Mouse (Mus musculus) heart, embryonic 14.5 days (tissue): ENCODE data around the gene Fgf18. TPM values are rescaled to one million over a fixed set of nuclear protein-coding genes. Genes with fewer than 3 reads are reported as not detected.

Experiments
- ATAC-seq: fragments of 200-750 bp; cut with Nextera tagmentation; 2 replicates; pipeline ENCODE4 v1.8.0; 2017; ENCODE audit warnings: low read depth, moderate TSS enrichment; ENCODE audit not compliant: insufficient number of reproducible peaks, insufficient read depth, low FRiP score
- H3K27ac ChIP-seq, 2 experiments: fragments of 200-500 bp in 1 of 2; fragments of 300-500 bp in 1 of 2; sonication (generic) in 1 of 2; replicated peaks in 1 of 2; 2 replicates each; pipeline ENCODE4 v1.5.1; 2012 to 2014; ENCODE audit warnings: low read depth in 2 of 2, low read length in 2 of 2, control low read depth in 1 of 2, mild to moderate bottlenecking in 1 of 2, mixed read lengths in 1 of 2; ENCODE audit not compliant: control insufficient read depth in 1 of 2, insufficient read depth in 1 of 2
- H3K27me3 ChIP-seq: fragments of 300-500 bp; sonication (generic); 2 replicates; pipeline ENCODE4 v1.6.1; 2014; ENCODE audit warnings: mild to moderate bottlenecking, low read length, control low read depth; ENCODE audit not compliant: control insufficient read depth, insufficient read depth
- H3K36me3 ChIP-seq: fragments of 300-500 bp; sonication (generic); 2 replicates; pipeline ENCODE4 v1.6.1; 2014; ENCODE audit warnings: mild to moderate bottlenecking, control low read depth, low read length, mixed read lengths; ENCODE audit not compliant: control insufficient read depth, insufficient read depth
- H3K4me1 ChIP-seq, 2 experiments: fragments of 200-500 bp in 1 of 2; fragments of 300-500 bp in 1 of 2; sonication (generic) in 1 of 2; 2 replicates each; pipeline ENCODE4 v1.6.1; 2012 to 2014; ENCODE audit warnings: low read length in 2 of 2, control low read depth in 1 of 2, mixed read lengths in 1 of 2; ENCODE audit not compliant: control insufficient read depth in 2 of 2, insufficient read depth in 2 of 2
- H3K4me2 ChIP-seq: fragments of 300-500 bp; sonication (generic); 2 replicates; pipeline ENCODE4 v1.6.1; 2014; ENCODE audit warnings: mild to moderate bottlenecking, low read length
- H3K4me3 ChIP-seq, 2 experiments: fragments of 200-500 bp in 1 of 2; fragments of 300-500 bp in 1 of 2; sonication (generic) in 1 of 2; 2 replicates each; pipeline ENCODE4 v1.5.1; 2012 to 2014; ENCODE audit warnings: low read length in 2 of 2, mild to moderate bottlenecking in 2 of 2, control low read depth in 1 of 2, low read depth in 1 of 2, moderate library complexity in 1 of 2; ENCODE audit not compliant: control insufficient read depth in 1 of 2, insufficient read depth in 1 of 2
- H3K9ac ChIP-seq: fragments of 300-500 bp; sonication (generic); 2 replicates; pipeline ENCODE4 v1.6.1; 2014; ENCODE audit warnings: mild to moderate bottlenecking, low read length
- H3K9me3 ChIP-seq: fragments of 300-500 bp; sonication (generic); 2 replicates; pipeline ENCODE4 v1.6.1; 2016; ENCODE audit warnings: low read length, control low read depth; ENCODE audit not compliant: control insufficient read depth
- WGBS: fragments of 180-500 bp; shearing (Covaris S2); extraction: QIAGEN DNeasy Blood & Tissue Kit; methylation state at CpG from one replicate; pipeline ENCODE4 v1.1.7; 2014; 5-methylcytosine and 5-hydroxymethylcytosine counted together
- polyA plus RNA-seq: library from polyadenylated mRNA; unstranded; fragments of >200 nt; fragmentation: Nextera tagmentation; extraction: Ambion mirVana; gene quantifications from 2 replicates; pipeline ENCODE4 v1.2.1, GENCODE M21; 2014

Fgf18 gene
- polyA plus RNA-seq, 1 experiment from 2014 or later, result 7.9 TPM

GRCm38 (mm10) chr11:33098446-33098845, 48.8 kb downstream of the Fgf18 start:
- H3K9me3 ChIP-seq, result 0 out of 2 replicates have a peak, but pooled peaks cover 4% of the 10 kb centered on the region
- no peak overlapping the region for H3K4me2 ChIP-seq
- H3K27ac ChIP-seq, result no peak overlapping the region
- no peak overlapping the region for H3K9ac ChIP-seq
- H3K4me3 ChIP-seq, result no peak overlapping the region
- no peaks in the 10 kb centered on the region; the same call in 1 of the 2 replicates for H3K27me3 ChIP-seq
- H3K4me1 ChIP-seq, result peaks cover 0 to 5% of the 10 kb centered on the region in 2 experiments; a peak in 1 of 4 replicates
- no peaks in the 10 kb centered on the region for H3K36me3 ChIP-seq
- 70% methylated on average over 12 of the region's 12 CpGs for WGBS
- ATAC-seq, result no peak

- no peak for ATAC-seq
- Histone ChIP-seq H3K27me3 (no peaks in the 10 kb centered on the region; the same call in 1 of the 2 replicates), H3K9me3 (0 out of 2 replicates have a peak, but pooled peaks cover 4% of the 10 kb centered on the region), H3K4me3 (no peak overlapping the region), H3K4me1 (peaks cover 0 to 5% of the 10 kb centered on the region in 2 experiments; a peak in 1 of 4 replicates), H3K4me2 (no peak overlapping the region), H3K9ac (no peak overlapping the region), H3K36me3 (no peaks in the 10 kb centered on the region), H3K27ac (no peak overlapping the region)
- WGBS, result 42% methylated on average over 8 of the region's 8 CpGs
Observed at GRCm38 (mm10) chr11:33097855-33098254, 49.3 kb downstream of the Fgf18 start.

- no peak for ATAC-seq
- Histone ChIP-seq H3K36me3 (no peaks in the 10 kb centered on the region), H3K4me1 (peaks cover 4 to 5% of the 10 kb centered on the region in 2 experiments; a peak in 2 of 4 replicates), H3K4me2 (no peak overlapping the region), H3K4me3 (no peak overlapping the region), H3K9me3 (0 out of 2 replicates have a peak, but pooled peaks cover 4% of the 10 kb centered on the region), H3K27ac (no peak overlapping the region), H3K9ac (no peak overlapping the region), H3K27me3 (no peaks in the 10 kb centered on the region; the same call in 1 of the 2 replicates)
- WGBS, result 61% methylated on average over 6 of the region's 6 CpGs
Observed at GRCm38 (mm10) chr11:33089856-33090255, 57.3 kb downstream of the Fgf18 start.

GRCm38 (mm10) chr11:33088181-33088580, 59.0 kb downstream of the Fgf18 start:
- Histone ChIP-seq H3K27ac (no peak overlapping the region), H3K4me2 (no peak overlapping the region), H3K27me3 (no peaks in the 10 kb centered on the region), H3K36me3 (no peaks in the 10 kb centered on the region), H3K4me3 (no peak overlapping the region), H3K4me1 (peaks cover 4 to 5% of the 10 kb centered on the region in 2 experiments; a peak in 2 of 4 replicates), H3K9ac (no peak overlapping the region), H3K9me3 (no peaks in the 10 kb centered on the region)
- 14% methylated on average over 1 of the region's 1 CpGs for WGBS
- ATAC-seq, result no peak

- no peak for ATAC-seq
- 100% methylated on average over 1 of the region's 1 CpGs for WGBS
- peaks cover 4 to 5% of the 10 kb centered on the region in 2 experiments; a peak in 2 of 4 replicates for H3K4me1 ChIP-seq
Observed at GRCm38 (mm10) chr11:33086046-33086445, 61.2 kb downstream of the Fgf18 start.

GRCm38 (mm10) chr11:33085514-33085913, 61.7 kb downstream of the Fgf18 start:
- H3K36me3 ChIP-seq, result no peaks in the 10 kb centered on the region
- no peak overlapping the region for H3K9ac ChIP-seq
- H3K4me1 ChIP-seq, result peaks cover 4 to 5% of the 10 kb centered on the region in 2 experiments; a peak in 2 of 4 replicates
- 76% methylated on average over 4 of the region's 4 CpGs for WGBS
- no peak for ATAC-seq
- H3K4me3 ChIP-seq, result no peak overlapping the region
- H3K4me2 ChIP-seq, result no peak overlapping the region
- H3K9me3 ChIP-seq, result no peaks in the 10 kb centered on the region
- H3K27me3 ChIP-seq, result no peaks in the 10 kb centered on the region
- no peak overlapping the region for H3K27ac ChIP-seq

More at GRCm38 (mm10) chr11:33086046-33086445, 61.2 kb downstream of the Fgf18 start:
- no peak overlapping the region for H3K9ac ChIP-seq
- no peak overlapping the region for H3K27ac ChIP-seq
- H3K27me3 ChIP-seq, result no peaks in the 10 kb centered on the region
- H3K9me3 ChIP-seq, result no peaks in the 10 kb centered on the region
- H3K4me3 ChIP-seq, result no peak overlapping the region
- no peak overlapping the region for H3K4me2 ChIP-seq
- no peaks in the 10 kb centered on the region for H3K36me3 ChIP-seq

GRCm38 (mm10) chr11:33085054-33085453, 62.1 kb downstream of the Fgf18 start:
- Histone ChIP-seq H3K4me1 (peaks cover 2 to 4% of the 10 kb centered on the region in 2 experiments; a peak in 2 of 4 replicates), H3K27me3 (peaks cover 3% of the 10 kb centered on the region; the same call in 1 of the 2 replicates), H3K4me2 (no peak overlapping the region), H3K27ac (no peak overlapping the region), H3K4me3 (no peak overlapping the region), H3K36me3 (no peaks in the 10 kb centered on the region), H3K9me3 (no peaks in the 10 kb centered on the region), H3K9ac (no peak overlapping the region)
- 89% methylated on average over 3 of the region's 3 CpGs for WGBS
- no peak for ATAC-seq

GRCm38 (mm10) chr11:33084041-33084440, 63.2 kb downstream of the Fgf18 start:
- Histone ChIP-seq H3K9ac (no peak overlapping the region), H3K9me3 (no peaks in the 10 kb centered on the region), H3K27ac (no peak overlapping the region), H3K36me3 (no peaks in the 10 kb centered on the region), H3K27me3 (peaks cover 12% of the 10 kb centered on the region; the same call in 1 of the 2 replicates), H3K4me3 (no peak overlapping the region), H3K4me1 (no peaks in the 10 kb centered on the region), H3K4me2 (no peak overlapping the region)
- 65% methylated on average over 2 of the region's 2 CpGs for WGBS
- ATAC-seq, result no peak
